Mouse (Mus musculus) right cerebral cortex, adult 18-20 months (tissue): Measurements from ENCODE around the gene Tmem175.

Source experiments
- DNase-seq: peaks from one replicate; pipeline ENCODE4 v3.0.0; 2022; ENCODE audit warnings: mixed read lengths

Tmem175 gene

GRCm38 (mm10) chr5:108678296-108678854 is 48.8 kb downstream of the Tmem175 start:
- DNase-seq = no peak

- no peak for DNase-seq
Measured at GRCm38 (mm10) chr5:108679909-108680308, 50.3 kb downstream of the Tmem175 start.

GRCm38 (mm10) chr5:108680871-108681270 is 51.3 kb downstream of the Tmem175 start:
- no peak for DNase-seq

- DNase-seq = no peak
Measured at GRCm38 (mm10) chr5:108689091-108689490, 59.5 kb downstream of the Tmem175 start.

DNA sequence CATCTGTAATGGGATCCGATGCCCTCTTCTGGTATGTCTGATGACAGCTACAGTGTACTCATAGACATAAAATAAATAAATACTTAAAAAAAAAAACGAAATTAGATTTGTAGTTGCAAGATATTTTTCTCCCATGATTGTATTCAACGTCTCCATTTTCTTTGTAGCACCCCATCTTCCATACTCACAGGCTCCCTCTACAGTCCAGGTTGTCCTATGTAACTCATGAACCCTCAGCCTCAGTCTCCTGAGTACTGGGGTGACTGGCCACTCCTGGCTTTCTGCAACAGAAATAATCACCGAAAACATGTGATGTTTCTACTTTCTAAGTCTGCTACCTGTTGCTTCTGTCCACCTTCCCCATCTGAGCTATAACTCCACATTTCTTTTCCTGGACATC is 61.6 kb downstream of the Tmem175 start:
- DNase-seq = no peak

DNA sequence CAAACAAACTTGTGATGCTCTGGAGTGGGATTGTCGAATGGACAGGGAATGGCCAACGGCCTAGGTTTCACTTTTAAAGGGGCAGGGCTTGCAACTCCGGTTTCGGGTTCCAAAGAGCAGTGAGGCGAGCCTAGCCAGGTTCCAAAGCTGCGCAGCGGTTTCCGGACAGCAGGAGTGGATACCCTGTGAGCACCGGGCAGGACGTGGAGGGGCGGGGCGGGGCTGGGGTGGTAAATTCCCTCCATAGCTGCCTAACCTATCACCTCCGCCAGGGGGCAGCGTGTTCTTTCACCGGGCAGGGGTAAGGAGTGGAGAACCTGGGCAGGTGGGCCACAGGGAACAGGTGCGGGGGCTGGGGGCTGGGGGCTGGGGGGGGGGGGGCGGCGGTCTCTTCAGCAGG is 62.7 kb downstream of the Tmem175 start, which contains the start of gene Fgfrl1:
Gene Fgfrl1 (plus strand): TSS at position 112 of the 400 bp plus-strand sequence.
- no peak for DNase-seq

DNA sequence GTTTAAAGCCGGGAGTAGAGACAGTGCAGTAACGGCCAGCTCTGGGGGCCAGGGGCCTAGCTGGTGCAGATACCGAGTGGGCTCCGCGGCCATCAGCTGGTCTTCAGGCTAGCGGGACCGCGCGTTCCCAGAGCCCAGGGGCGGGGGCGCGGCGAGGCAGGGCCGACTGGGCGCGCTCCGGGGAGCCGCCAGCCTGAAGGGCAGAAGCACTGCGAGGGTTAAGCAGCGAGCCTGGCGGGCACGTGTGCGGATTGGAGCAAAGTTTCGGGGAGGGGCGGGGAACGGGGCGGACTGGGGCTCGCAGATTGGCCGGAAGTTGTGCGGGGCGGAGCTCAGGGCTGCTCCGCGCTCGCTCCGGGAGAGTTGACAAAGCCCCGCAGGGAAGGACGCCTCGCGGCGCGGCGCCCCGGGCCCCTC is 64.3 kb downstream of the Tmem175 start:
- DNase-seq = peak; percentile 75

DNA sequence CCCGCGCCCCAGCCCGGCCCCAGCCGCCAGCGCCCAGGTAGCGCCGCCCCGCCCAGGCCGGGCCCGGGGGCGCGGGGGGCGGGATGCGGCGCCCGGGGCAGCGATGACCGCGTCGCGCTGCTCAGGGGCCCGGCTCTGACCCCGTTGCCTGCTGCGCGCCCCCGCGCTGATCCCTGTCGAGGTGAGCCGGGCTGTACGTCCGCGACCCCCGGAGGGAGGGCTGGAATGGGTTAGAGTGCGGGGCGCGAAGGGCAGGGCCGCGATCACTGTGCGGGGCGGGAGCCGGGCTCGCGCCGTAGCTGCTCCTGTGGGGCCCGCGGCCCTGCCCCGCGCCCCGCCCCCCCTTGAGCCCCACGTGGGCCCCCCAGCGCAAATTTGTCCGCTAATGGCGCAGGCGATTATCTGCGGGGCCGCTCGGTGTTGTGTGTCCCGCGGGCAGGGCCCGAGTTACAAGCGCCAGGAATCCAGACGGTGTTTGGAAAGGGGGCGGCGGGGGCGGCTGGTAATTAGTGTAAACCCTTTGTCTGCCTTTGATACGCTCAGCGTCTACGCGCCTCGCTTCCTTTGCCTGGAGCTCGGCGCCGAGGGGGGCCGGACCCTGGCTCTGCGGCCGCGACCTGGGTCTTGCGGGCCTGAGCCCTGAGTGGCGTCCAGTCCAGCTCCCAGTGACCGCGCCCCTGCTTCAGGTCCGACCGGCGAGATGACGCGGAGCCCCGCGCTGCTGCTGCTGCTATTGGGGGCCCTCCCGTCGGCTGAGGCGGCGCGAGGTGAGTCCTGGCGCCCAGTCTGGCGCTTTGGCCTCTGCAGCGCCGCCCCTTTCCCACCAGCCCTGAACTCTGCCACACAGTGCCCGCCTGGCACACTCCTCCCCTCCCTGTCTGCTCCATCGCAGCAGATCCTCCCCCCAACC is 65.0 kb downstream of the Tmem175 start:
- no peak for DNase-seq

GRCm38 (mm10) chr5:108695861-108696260 is 66.3 kb downstream of the Tmem175 start:
- no peak for DNase-seq

DNA sequence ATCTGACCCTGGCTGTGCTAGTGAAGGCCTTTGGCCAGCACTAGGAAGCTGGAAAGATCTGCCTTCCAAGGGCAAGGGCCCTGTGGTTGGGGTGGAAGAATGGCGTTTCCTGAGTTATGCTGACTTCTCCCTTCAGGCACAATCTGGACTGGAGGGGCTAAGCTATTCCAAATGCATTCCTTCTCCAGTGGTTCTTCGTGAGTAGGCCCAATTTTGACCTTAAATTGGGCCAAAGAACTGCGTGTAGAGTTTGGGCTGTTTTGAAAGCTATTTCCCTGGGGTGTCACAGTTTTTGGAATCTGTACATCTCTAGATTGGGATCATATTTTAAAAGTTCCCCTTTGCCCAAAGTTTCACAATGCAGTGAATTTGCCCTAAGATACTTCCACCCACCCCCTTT is 67.0 kb downstream of the Tmem175 start:
- no peak for DNase-seq

GRCm38 (mm10) chr5:108697341-108697753 is 67.8 kb downstream of the Tmem175 start:
- DNase-seq = peak; percentile 68
